Mouse (Mus musculus): ENCODE measurements around the gene Prkce.

DNA sequence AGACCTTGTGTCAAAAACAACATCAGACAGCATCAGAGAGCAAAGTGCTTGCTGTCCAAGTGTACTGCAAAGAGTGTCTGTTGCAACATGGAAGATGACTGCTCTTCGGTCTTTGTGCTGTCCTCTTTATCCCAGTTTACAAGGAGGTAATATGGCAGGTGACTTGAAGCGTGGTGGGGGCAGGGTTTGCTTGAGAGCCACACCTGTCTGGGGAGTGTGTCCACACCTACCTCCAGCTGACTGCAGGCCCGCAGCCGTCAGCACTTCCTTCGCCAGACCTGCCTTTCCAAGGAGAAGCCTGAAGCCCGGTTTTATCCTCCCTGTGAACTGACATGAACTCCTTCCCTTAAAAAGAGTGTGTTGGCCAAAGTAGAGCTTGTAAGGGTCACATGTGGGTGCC lies 458.9 kb downstream of the Prkce start:
- TF ChIP-seq CTCF (IDR thresholded peaks at IDR 0.05; ENCODE audit: insufficient read depth, low read depth, low read length): no peak
- no peak for TF ChIP-seq POLR2A (IDR thresholded peaks at IDR 0.05; ENCODE audit: insufficient read depth, low read depth, low read length)
